Mouse (Mus musculus): Measurements from ENCODE around the gene Ephb1.

- TF ChIP-seq EP300 (IDR thresholded peaks at IDR 0.05; ENCODE audit: low read depth in 1 of 2, low read length in 2 of 2) (no peak), CTCF (IDR thresholded peaks at IDR 0.05 in 2 of 3, conservative IDR thresholded peaks at IDR 0.05 in 1 of 3; ENCODE audit: control insufficient read depth in 1 of 3, insufficient read depth in 1 of 3, low read depth in 2 of 3, low read length in 3 of 3, poor library complexity in 1 of 3, severe bottlenecking in 1 of 3) (no peak), RAD21 (IDR thresholded peaks at IDR 0.05; ENCODE audit: low read depth, low read length) (no peak), MYB (IDR thresholded peaks at IDR 0.05; ENCODE audit: low read depth, low read length) (no peak), ZC3H11A (IDR thresholded peaks at IDR 0.05; ENCODE audit: low read depth, low read length) (no peak), MAX (IDR thresholded peaks at IDR 0.05; ENCODE audit: low read length) (no peak), MAZ (IDR thresholded peaks at IDR 0.05; ENCODE audit: low read depth, low read length) (no peak)
These were observed 1.3 kb downstream of the Ephb1 start for GRCm38 (mm10) chr9:102353056-102353635.
